Mouse (Mus musculus): ENCODE data around the gene Chdh. TPM values are rescaled to one million over a fixed set of nuclear protein-coding genes. Genes with fewer than 3 reads are reported as not detected.
A peak's percentile ranks its signal among the peaks of the same experiment; 100 is the strongest.

Gene Chdh
- 0.45 and 1.4 TPM in 2 replicates for polyA plus RNA-seq (2015; fragmentation: Nextera tagmentation; extraction: Ambion mirVana)

- H3K4me2 ChIP-seq, result peak within 1 kb of the TSS; percentile 94
- H3K36me3 ChIP-seq, result no peaks in the 10 kb centered on the region
- 8% methylated on average over 54 of the region's 54 CpGs for WGBS
- peak within 1 kb of the TSS; percentile 48 for H3K4me3 ChIP-seq
- H3K4me1 ChIP-seq, result peaks cover 25% of the 10 kb centered on the region; the same call in 1 of the 2 replicates
- no peaks in the 10 kb centered on the region for H3K9me3 ChIP-seq
- peak within 1 kb of the TSS; percentile 39; the same call in 1 of the 2 replicates for H3K27ac ChIP-seq
- no peak for ATAC-seq (ENCODE audit: insufficient number of reproducible peaks, insufficient read depth, low FRiP score, low TSS enrichment, low read depth)
- peaks cover 37% of the 10 kb centered on the region for H3K27me3 ChIP-seq
- H3K9ac ChIP-seq, result peak within 1 kb of the TSS; percentile 60
These were observed at the start of gene Chdh, which contains the start of gene Il17rb for GRCm38 (mm10) chr14:30008733-30009575. Gene Chdh, plus strand, starts transcription at chr14:30009023. Gene Il17rb, minus strand, starts transcription at chr14:30008896.

DNA sequence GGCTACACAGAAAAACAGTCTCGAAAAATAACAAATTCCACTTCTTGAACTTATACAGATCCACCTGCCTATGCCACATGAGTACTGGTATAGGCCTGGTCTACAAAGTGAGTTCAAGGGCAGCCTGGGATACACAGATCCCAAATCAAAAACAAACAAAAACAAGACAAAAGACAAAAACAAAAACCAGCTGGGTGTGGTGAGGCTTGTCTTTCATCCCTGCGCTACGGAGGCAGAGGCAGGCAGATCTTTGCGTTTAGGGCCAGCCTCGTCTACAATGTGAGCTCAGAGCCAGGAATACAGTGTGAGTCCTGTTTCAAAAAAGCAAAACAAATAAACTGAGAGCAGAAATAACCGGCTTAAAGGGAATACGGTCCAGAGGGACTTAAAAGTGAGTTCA lies 41.2 kb upstream of the Chdh start:
- peaks cover 25% of the 10 kb centered on the region for H3K4me1 ChIP-seq
- no peak for ATAC-seq (ENCODE audit: insufficient number of reproducible peaks, insufficient read depth, low FRiP score, low TSS enrichment, low read depth)
- H3K9me3 ChIP-seq, result 0 out of 2 replicates have a peak, but pooled peaks cover 2% of the 10 kb centered on the region
- no peaks in the 10 kb centered on the region for H3K27me3 ChIP-seq
- peak overlapping the region; percentile 75 for H3K27ac ChIP-seq
- WGBS, result 62% methylated on average over 7 of the region's 7 CpGs
- H3K4me2 ChIP-seq, result peak overlapping the region; percentile 76
- peaks cover 28% of the 10 kb centered on the region for H3K36me3 ChIP-seq
- H3K4me3 ChIP-seq, result peak overlapping the region; percentile 93
- peak overlapping the region; percentile 68 for H3K9ac ChIP-seq

GRCm38 (mm10) chr14:29968075-29968821 lies 40.6 kb upstream of the Chdh start, which contains the start of gene Selenok:
Gene Selenok, plus strand, starts transcription at chr14:29968308.
- peak within 1 kb of the TSS; percentile 91 for H3K9ac ChIP-seq
- under 1% methylated on average over 49 of the region's 49 CpGs for WGBS
- no peaks in the 10 kb centered on the region for H3K27me3 ChIP-seq
- peak within 1 kb of the TSS; percentile 93 for H3K4me3 ChIP-seq
- peaks cover 25% of the 10 kb centered on the region for H3K4me1 ChIP-seq
- ATAC-seq (ENCODE audit: insufficient number of reproducible peaks, insufficient read depth, low FRiP score, low TSS enrichment, low read depth), result peak; percentile 100
- peak within 1 kb of the TSS; percentile 84 for H3K27ac ChIP-seq
- H3K4me2 ChIP-seq, result peak within 1 kb of the TSS; percentile 76
- H3K9me3 ChIP-seq, result no peaks in the 10 kb centered on the region
- peaks cover 34% of the 10 kb centered on the region for H3K36me3 ChIP-seq

- Histone ChIP-seq H3K4me3 (no peak overlapping the region), H3K9ac (no peak overlapping the region), H3K4me2 (no peak overlapping the region), H3K36me3 (peaks cover 57% of the 10 kb centered on the region), H3K27ac (no peak overlapping the region), H3K9me3 (no peaks in the 10 kb centered on the region), H3K27me3 (no peaks in the 10 kb centered on the region), H3K4me1 (peaks cover 25% of the 10 kb centered on the region)
- 92% methylated on average over 7 of the region's 7 CpGs for WGBS
- no peak for ATAC-seq (ENCODE audit: insufficient number of reproducible peaks, insufficient read depth, low FRiP score, low TSS enrichment, low read depth)
These were observed 37.4 kb upstream of the Chdh start for GRCm38 (mm10) chr14:29971446-29971845.

DNA sequence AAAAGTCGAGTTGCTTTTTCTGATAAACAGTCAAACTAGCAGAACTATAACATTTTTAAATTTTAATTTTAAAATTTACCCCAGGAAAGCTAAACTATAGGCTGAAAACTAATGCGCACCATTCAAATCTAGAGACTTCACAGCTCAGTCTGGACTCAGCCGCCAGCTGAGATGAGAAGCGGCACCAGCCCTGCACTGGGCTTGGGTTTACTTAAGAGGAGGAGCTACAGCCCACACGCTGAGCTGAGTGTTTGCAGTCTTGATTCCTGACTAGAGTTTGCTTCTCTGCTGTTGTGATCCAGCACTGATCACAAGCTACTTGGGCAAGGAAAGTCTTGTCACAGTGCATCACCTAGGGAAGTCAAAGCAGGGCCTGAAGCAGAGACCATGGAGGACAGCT lies 36.8 kb upstream of the Chdh start:
- no peak for ATAC-seq (ENCODE audit: insufficient number of reproducible peaks, insufficient read depth, low FRiP score, low TSS enrichment, low read depth)
- Histone ChIP-seq H3K4me2 (no peak overlapping the region), H3K9me3 (no peaks in the 10 kb centered on the region), H3K36me3 (peaks cover 57% of the 10 kb centered on the region), H3K27me3 (no peaks in the 10 kb centered on the region), H3K4me3 (no peak overlapping the region), H3K9ac (no peak overlapping the region), H3K27ac (no peak overlapping the region), H3K4me1 (peaks cover 25% of the 10 kb centered on the region)
- WGBS, result 89% methylated on average over 5 of the region's 5 CpGs

- Histone ChIP-seq H3K9ac (no peak overlapping the region), H3K36me3 (peaks cover 56% of the 10 kb centered on the region), H3K27me3 (no peaks in the 10 kb centered on the region), H3K4me3 (no peak overlapping the region), H3K4me1 (peaks cover 10% of the 10 kb centered on the region), H3K4me2 (no peak overlapping the region), H3K9me3 (peaks cover 6% of the 10 kb centered on the region; the same call in 1 of the 2 replicates), H3K27ac (no peak overlapping the region)
- ATAC-seq (ENCODE audit: insufficient number of reproducible peaks, insufficient read depth, low FRiP score, low TSS enrichment, low read depth), result no peak
- WGBS, result 95% methylated on average over 6 of the region's 6 CpGs
These were observed 31.9 kb upstream of the Chdh start for GRCm38 (mm10) chr14:29976927-29977326.

DNA sequence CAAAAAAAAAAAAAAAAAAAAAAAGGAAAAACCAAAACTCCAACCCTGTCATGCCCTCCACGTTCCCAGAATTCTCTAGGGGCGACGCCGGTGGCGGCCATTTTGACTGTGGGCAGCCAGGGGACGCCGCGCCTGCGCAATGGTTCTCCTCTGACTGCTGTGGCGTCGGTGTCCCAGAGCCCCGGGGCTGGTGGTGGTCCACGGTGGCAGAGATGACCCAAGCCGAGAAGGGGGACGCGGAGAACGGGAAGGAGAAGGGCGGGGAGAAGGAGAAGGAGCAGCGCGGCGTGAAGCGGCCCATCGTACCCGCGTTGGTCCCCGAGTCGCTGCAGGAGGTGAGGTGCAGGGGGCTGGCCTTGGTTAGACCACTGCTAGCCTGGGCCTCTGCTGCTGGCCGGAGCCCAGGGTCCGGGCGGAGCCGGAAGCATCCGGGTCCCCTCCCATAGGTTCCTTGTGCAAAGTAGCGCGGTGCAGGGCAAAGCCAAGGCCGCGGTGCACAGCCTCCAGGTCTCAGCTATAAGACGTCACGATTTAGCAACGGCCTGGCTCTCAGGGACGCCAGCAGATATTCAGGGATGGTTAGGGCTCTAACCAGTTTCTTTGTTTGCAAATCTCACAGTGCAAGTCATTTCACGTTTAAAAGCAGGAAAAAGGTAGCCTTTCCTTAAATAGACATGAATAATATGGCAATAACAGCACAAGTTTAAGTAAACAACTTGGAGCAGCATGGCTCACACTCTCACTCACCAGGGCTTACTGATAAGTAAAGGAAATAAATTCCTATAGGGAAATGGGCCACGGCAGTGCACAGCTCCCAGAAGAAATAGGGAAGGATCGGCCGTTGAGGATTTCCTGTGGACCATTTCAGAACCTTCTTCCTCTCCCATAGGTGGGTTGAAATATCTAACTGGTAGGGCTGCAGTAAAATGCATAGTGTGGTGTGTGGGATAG lies 30.3 kb upstream of the Chdh start, which contains the start of gene Actr8:
Gene Actr8, plus strand, starts transcription at position 84 of the 951 bp plus-strand sequence.
- H3K36me3 ChIP-seq, result peaks cover 57% of the 10 kb centered on the region
- 2% methylated on average over 44 of the region's 44 CpGs for WGBS
- H3K4me1 ChIP-seq, result peaks cover 10% of the 10 kb centered on the region
- H3K27ac ChIP-seq, result peak within 1 kb of the TSS; percentile 92
- peak within 1 kb of the TSS; percentile 75 for H3K4me2 ChIP-seq
- peak; percentile 88 for ATAC-seq (ENCODE audit: insufficient number of reproducible peaks, insufficient read depth, low FRiP score, low TSS enrichment, low read depth)
- H3K9me3 ChIP-seq, result peaks cover 6% of the 10 kb centered on the region; the same call in 1 of the 2 replicates
- H3K9ac ChIP-seq, result peak within 1 kb of the TSS; percentile 96
- H3K4me3 ChIP-seq, result peak within 1 kb of the TSS; percentile 91
- H3K27me3 ChIP-seq, result no peaks in the 10 kb centered on the region

DNA sequence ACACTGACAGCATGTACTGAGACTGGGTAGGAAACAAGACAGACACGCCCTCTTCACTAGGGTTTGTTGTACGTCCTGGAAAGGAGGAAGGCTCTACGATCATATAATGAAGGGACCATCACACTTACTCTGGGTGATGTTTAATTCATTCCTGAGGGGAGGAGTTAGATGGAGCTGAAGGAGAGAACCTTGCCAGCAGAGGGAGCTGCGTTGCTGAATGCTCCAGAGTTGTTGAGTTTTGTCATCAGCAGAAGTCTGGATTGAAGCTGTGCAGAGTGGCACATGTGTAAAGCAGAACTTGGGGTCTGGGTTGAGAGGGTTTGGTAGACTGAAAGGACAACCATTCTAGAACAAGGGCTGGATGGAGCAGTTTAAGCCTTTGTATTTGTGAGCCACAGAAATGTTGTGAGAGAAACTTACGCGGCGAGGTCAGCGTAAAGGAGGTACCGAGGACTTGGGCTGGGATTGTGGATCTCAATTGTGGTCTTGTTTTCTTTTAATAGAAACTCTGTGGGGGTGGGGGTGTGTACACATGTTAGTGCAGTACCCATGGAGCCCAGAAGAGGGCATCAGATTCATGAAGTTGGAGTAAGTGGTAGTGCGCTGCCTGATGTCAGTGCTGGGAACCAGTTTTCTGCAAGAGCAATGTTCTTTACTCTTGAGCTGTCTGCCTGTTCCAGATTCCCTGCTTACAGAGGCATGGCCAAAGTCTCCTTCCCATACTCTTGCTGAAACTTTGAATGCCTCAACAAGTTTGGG lies 28.2 kb upstream of the Chdh start:
- H3K27me3 ChIP-seq, result no peaks in the 10 kb centered on the region
- H3K27ac ChIP-seq, result no peak overlapping the region
- H3K36me3 ChIP-seq, result peaks cover 62% of the 10 kb centered on the region
- H3K4me1 ChIP-seq, result peaks cover 10% of the 10 kb centered on the region
- H3K4me2 ChIP-seq, result no peak overlapping the region
- H3K9ac ChIP-seq, result no peak overlapping the region
- no peak for ATAC-seq (ENCODE audit: insufficient number of reproducible peaks, insufficient read depth, low FRiP score, low TSS enrichment, low read depth)
- H3K9me3 ChIP-seq, result peaks cover 6% of the 10 kb centered on the region; the same call in 1 of the 2 replicates
- H3K4me3 ChIP-seq, result no peak overlapping the region
- WGBS, result 94% methylated on average over 10 of the region's 10 CpGs

DNA sequence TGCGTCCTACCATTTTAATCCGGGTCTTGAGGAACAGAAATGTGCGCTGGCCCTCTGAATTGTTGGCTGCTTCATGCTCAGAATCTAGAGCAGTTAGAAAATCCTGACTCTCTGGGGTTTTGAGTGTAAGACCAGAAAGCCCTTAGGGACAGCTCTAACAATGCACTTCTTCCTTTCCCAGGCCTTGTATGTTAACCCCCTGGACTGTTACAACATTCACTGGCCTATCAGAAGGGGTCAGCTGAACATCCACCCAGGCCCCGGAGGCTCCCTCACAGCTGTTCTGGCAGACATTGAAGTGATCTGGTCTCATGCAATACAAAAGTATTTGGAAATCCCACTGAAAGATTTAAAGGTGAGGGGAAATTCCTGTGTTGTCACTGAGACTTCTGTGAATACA lies 22.7 kb upstream of the Chdh start:
- Histone ChIP-seq H3K4me2 (no peak overlapping the region), H3K4me3 (no peak overlapping the region), H3K9me3 (no peaks in the 10 kb centered on the region), H3K36me3 (peaks cover 100% of the 10 kb centered on the region), H3K4me1 (no peaks in the 10 kb centered on the region), H3K27me3 (no peaks in the 10 kb centered on the region), H3K9ac (no peak overlapping the region), H3K27ac (no peak overlapping the region)
- 93% methylated on average over 4 of the region's 4 CpGs for WGBS
- ATAC-seq (ENCODE audit: insufficient number of reproducible peaks, insufficient read depth, low FRiP score, low TSS enrichment, low read depth), result no peak

DNA sequence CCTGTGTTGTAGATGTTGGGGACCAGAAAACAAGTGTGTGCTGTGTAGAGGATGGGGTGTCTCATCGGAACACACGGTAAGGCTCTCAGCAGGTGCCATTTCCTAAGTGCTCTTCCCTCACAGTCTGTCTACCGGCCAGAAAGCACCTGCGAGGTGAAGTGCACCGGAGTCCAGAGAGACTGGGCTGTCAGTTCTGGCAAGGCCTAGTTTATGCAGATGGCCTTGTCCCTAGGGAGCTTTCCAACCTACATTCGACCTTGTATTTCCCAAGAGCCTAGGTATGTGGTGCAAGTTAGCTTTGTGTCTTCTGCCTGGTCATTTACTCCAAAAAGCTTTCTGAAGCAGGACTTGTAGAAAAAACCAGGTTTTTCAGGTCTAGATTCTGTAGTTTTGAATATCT lies 21.5 kb upstream of the Chdh start:
- Histone ChIP-seq H3K4me1 (no peaks in the 10 kb centered on the region), H3K9ac (no peak overlapping the region)
- no peak for ATAC-seq (ENCODE audit: insufficient number of reproducible peaks, insufficient read depth, low FRiP score, low TSS enrichment, low read depth)

More for the DNA sequence above, 21.5 kb upstream of the Chdh start:
- no peak overlapping the region for H3K4me2 ChIP-seq
- no peak overlapping the region for H3K27ac ChIP-seq
- WGBS, result 93% methylated on average over 6 of the region's 6 CpGs
- H3K9me3 ChIP-seq, result no peaks in the 10 kb centered on the region
- no peaks in the 10 kb centered on the region for H3K27me3 ChIP-seq
- H3K36me3 ChIP-seq, result peaks cover 100% of the 10 kb centered on the region
- no peak overlapping the region for H3K4me3 ChIP-seq

Measured in embryonic facial prominence, embryonic 13.5 days (tissue).